Mouse (Mus musculus) forebrain, embryonic 10.5 days (tissue): ENCODE results near the gene Hoxc11. TPM values are rescaled to one million over a fixed set of nuclear protein-coding genes. Genes with fewer than 3 reads are reported as not detected.

Experiments used
- DNase-seq: peaks from one replicate; pipeline ENCODE4 v3.0.0-alpha.2; 2017; ENCODE audit warnings: low spot score; ENCODE audit errors: extremely low spot score
- H3K27ac ChIP-seq: fragments of 300-500 bp; sonication (generic); 2 replicates; pipeline ENCODE4 v1.5.1; 2016; ENCODE audit warnings: mild to moderate bottlenecking
- H3K27me3 ChIP-seq: fragments of 300-500 bp; sonication (generic); 2 replicates; pipeline ENCODE4 v1.6.1; 2016; ENCODE audit warnings: mild to moderate bottlenecking; ENCODE audit not compliant: poor library complexity, severe bottlenecking
- H3K36me3 ChIP-seq: fragments of 300-500 bp; sonication (generic); replicated peaks from 2 replicates; pipeline ENCODE4 v1.6.1; 2016; ENCODE audit warnings: mild to moderate bottlenecking, moderate library complexity
- H3K4me1 ChIP-seq: fragments of 300-500 bp; sonication (generic); 2 replicates; pipeline ENCODE4 v1.6.1; 2016
- H3K4me3 ChIP-seq: fragments of 300-500 bp; sonication (generic); 2 replicates; pipeline ENCODE4 v1.5.1; 2016; ENCODE audit warnings: mild to moderate bottlenecking, moderate library complexity
- H3K9me3 ChIP-seq: fragments of 300-500 bp; sonication (generic); 2 replicates; pipeline ENCODE4 v1.6.1; 2016; ENCODE audit warnings: mild to moderate bottlenecking, moderate library complexity
- WGBS: fragments of 180-500 bp; shearing (Covaris S2); methylation state at CpG from one replicate; pipeline ENCODE4 v1.1.7; 2016; 5-methylcytosine and 5-hydroxymethylcytosine counted together
- polyA plus RNA-seq: library from polyadenylated mRNA; unstranded; fragments of >200 nt; fragmentation: Nextera tagmentation; extraction: Ambion mirVana; gene quantifications from 2 replicates; pipeline ENCODE4 v1.2.1, GENCODE M21; 2016

Gene Hoxc11
- polyA plus RNA-seq, 1 experiment from 2014 or later = not detected

GRCm38 (mm10) chr15:102975034-102975433 lies 20.8 kb downstream of the Hoxc11 start:
- Histone ChIP-seq H3K27me3 (peaks cover 100% of the 10 kb centered on the region), H3K4me3 (no peak overlapping the region), H3K27ac (no peak overlapping the region), H3K36me3 (no peaks in the 10 kb centered on the region), H3K4me1 (no peaks in the 10 kb centered on the region), H3K9me3 (no peaks in the 10 kb centered on the region)
- WGBS = 3% methylated on average over 7 of the region's 7 CpGs
- no peak for DNase-seq

- Histone ChIP-seq H3K4me3 (no peak overlapping the region), H3K36me3 (no peaks in the 10 kb centered on the region), H3K9me3 (no peaks in the 10 kb centered on the region), H3K27me3 (peaks cover 100% of the 10 kb centered on the region), H3K4me1 (no peaks in the 10 kb centered on the region), H3K27ac (no peak overlapping the region)
- under 1% methylated on average over 21 of the region's 21 CpGs for WGBS
- DNase-seq = no peak
Observed at GRCm38 (mm10) chr15:102975688-102976111, 21.5 kb downstream of the Hoxc11 start.

GRCm38 (mm10) chr15:102976171-102976570 lies 21.9 kb downstream of the Hoxc11 start, which contains the start of gene Hoxc9:
Hoxc9 (plus strand) TSS chr15:102976439.
- Histone ChIP-seq H3K36me3 (no peaks in the 10 kb centered on the region), H3K4me1 (peaks cover 3% of the 10 kb centered on the region), H3K27me3 (peaks cover 100% of the 10 kb centered on the region), H3K9me3 (no peaks in the 10 kb centered on the region), H3K27ac (no peak within 1 kb of the TSS), H3K4me3 (no peak within 1 kb of the TSS)
- WGBS = 0% methylated on average over 16 of the region's 20 CpGs
- DNase-seq = no peak

- WGBS = under 1% methylated on average over 37 of the region's 37 CpGs
Observed at GRCm38 (mm10) chr15:102976631-102977422, 22.6 kb downstream of the Hoxc11 start.

GRCm38 (mm10) chr15:102977423-102977974 lies 23.3 kb downstream of the Hoxc11 start:
- H3K9me3 ChIP-seq = no peaks in the 10 kb centered on the region
- H3K4me3 ChIP-seq = no peak overlapping the region
- 1% methylated on average over 15 of the region's 16 CpGs for WGBS
- no peak for DNase-seq
- H3K36me3 ChIP-seq = no peaks in the 10 kb centered on the region
- no peak overlapping the region for H3K27ac ChIP-seq
- H3K27me3 ChIP-seq = peaks cover 100% of the 10 kb centered on the region
- H3K4me1 ChIP-seq = peaks cover 13% of the 10 kb centered on the region

More at GRCm38 (mm10) chr15:102976631-102977422, 22.6 kb downstream of the Hoxc11 start:
- DNase-seq = no peak
- Histone ChIP-seq H3K9me3 (no peaks in the 10 kb centered on the region), H3K4me1 (peaks cover 10% of the 10 kb centered on the region), H3K4me3 (no peak overlapping the region), H3K27me3 (peaks cover 100% of the 10 kb centered on the region), H3K36me3 (no peaks in the 10 kb centered on the region), H3K27ac (no peak overlapping the region)

- H3K36me3 ChIP-seq = no peaks in the 10 kb centered on the region
- peaks cover 13% of the 10 kb centered on the region for H3K4me1 ChIP-seq
- WGBS = under 1% methylated on average over 13 of the region's 13 CpGs
- no peaks in the 10 kb centered on the region for H3K9me3 ChIP-seq
- H3K27ac ChIP-seq = no peak overlapping the region
- no peak for DNase-seq
- peaks cover 100% of the 10 kb centered on the region for H3K27me3 ChIP-seq
- no peak overlapping the region for H3K4me3 ChIP-seq
Observed at GRCm38 (mm10) chr15:102978615-102979515, 24.6 kb downstream of the Hoxc11 start.

GRCm38 (mm10) chr15:102979936-102980335 lies 25.7 kb downstream of the Hoxc11 start:
- Histone ChIP-seq H3K27me3 (peaks cover 100% of the 10 kb centered on the region), H3K36me3 (no peaks in the 10 kb centered on the region), H3K27ac (no peak overlapping the region), H3K4me1 (peaks cover 13% of the 10 kb centered on the region), H3K4me3 (no peak overlapping the region), H3K9me3 (no peaks in the 10 kb centered on the region)
- WGBS = 0% methylated on average over 1 of the region's 1 CpGs
- DNase-seq = no peak

GRCm38 (mm10) chr15:102980352-102980751 lies 26.1 kb downstream of the Hoxc11 start:
- H3K9me3 ChIP-seq = no peaks in the 10 kb centered on the region
- peaks cover 13% of the 10 kb centered on the region for H3K4me1 ChIP-seq
- WGBS = 4% methylated on average over 11 of the region's 11 CpGs
- no peak overlapping the region for H3K4me3 ChIP-seq
- DNase-seq = no peak
- H3K36me3 ChIP-seq = no peaks in the 10 kb centered on the region
- no peak overlapping the region for H3K27ac ChIP-seq
- peaks cover 100% of the 10 kb centered on the region for H3K27me3 ChIP-seq

- Histone ChIP-seq H3K36me3 (no peaks in the 10 kb centered on the region), H3K9me3 (no peaks in the 10 kb centered on the region), H3K4me3 (peak overlapping the region; percentile 40), H3K4me1 (peaks cover 13% of the 10 kb centered on the region), H3K27ac (no peak overlapping the region), H3K27me3 (peaks cover 100% of the 10 kb centered on the region)
- DNase-seq = no peak
- 1% methylated on average over 14 of the region's 14 CpGs for WGBS
Observed at GRCm38 (mm10) chr15:102980912-102981311, 26.7 kb downstream of the Hoxc11 start.

- DNase-seq = no peak
- Histone ChIP-seq H3K4me1 (peaks cover 13% of the 10 kb centered on the region), H3K9me3 (no peaks in the 10 kb centered on the region), H3K4me3 (peak overlapping the region; percentile 40), H3K27ac (no peak overlapping the region), H3K36me3 (no peaks in the 10 kb centered on the region), H3K27me3 (peaks cover 100% of the 10 kb centered on the region)
- WGBS = under 1% methylated on average over 88 of the region's 88 CpGs
Observed at GRCm38 (mm10) chr15:102981379-102982288, 27.4 kb downstream of the Hoxc11 start.

GRCm38 (mm10) chr15:102983716-102984115 lies 29.5 kb downstream of the Hoxc11 start:
- WGBS = 1% methylated on average over 12 of the region's 12 CpGs
- no peaks in the 10 kb centered on the region for H3K36me3 ChIP-seq
- peaks cover 13% of the 10 kb centered on the region for H3K4me1 ChIP-seq
- no peak for DNase-seq
- H3K27me3 ChIP-seq = peaks cover 100% of the 10 kb centered on the region
- no peak overlapping the region for H3K4me3 ChIP-seq
- H3K27ac ChIP-seq = no peak overlapping the region
- H3K9me3 ChIP-seq = no peaks in the 10 kb centered on the region

- Histone ChIP-seq H3K4me1 (peaks cover 13% of the 10 kb centered on the region), H3K4me3 (no peak overlapping the region), H3K36me3 (no peaks in the 10 kb centered on the region), H3K9me3 (no peaks in the 10 kb centered on the region), H3K27ac (no peak overlapping the region), H3K27me3 (peaks cover 100% of the 10 kb centered on the region)
- WGBS = under 1% methylated on average over 10 of the region's 10 CpGs
- DNase-seq = no peak
Observed at GRCm38 (mm10) chr15:102984521-102984920, 30.3 kb downstream of the Hoxc11 start.
